Mouse (Mus musculus) urinary bladder, postnatal 25 days (tissue): ENCODE data around the gene Bach1.
"Not testable (repeated sequence)": the region's sequence is repeated elsewhere in the genome, so short reads cannot be mapped to it uniquely, and the experiment has no call there.

Experiments used
- DNase-seq: peaks from one replicate; pipeline ENCODE4 v3.0.0; 2022; ENCODE audit warnings: low spot score

Bach1 gene

GRCm38 (mm10) chr16:87680912-87681634, 17.7 kb upstream of the Bach1 start:
- DNase-seq: no peak

- no peak for DNase-seq
Measured at GRCm38 (mm10) chr16:87681848-87682247, 16.9 kb upstream of the Bach1 start.

DNA sequence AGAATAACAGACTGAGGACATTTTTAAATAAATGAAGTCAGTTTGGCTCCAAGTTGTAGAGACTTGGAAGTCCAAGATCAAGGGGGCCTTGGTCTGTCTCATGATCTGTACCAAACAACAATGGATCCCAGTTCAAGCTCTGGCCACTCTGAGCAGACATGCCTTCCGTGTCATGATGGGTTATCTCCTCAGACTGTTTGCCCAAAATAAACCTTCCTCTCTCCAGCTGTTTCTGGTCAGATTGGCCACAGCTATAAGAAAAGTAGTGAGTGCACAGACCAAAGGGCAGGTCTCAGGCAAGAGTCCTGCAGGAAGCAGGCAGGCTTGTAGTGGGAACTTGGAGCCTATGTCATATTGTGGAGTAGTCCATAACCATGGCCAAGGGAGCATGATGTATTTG, 12.3 kb upstream of the Bach1 start:
- DNase-seq: no peak

DNA sequence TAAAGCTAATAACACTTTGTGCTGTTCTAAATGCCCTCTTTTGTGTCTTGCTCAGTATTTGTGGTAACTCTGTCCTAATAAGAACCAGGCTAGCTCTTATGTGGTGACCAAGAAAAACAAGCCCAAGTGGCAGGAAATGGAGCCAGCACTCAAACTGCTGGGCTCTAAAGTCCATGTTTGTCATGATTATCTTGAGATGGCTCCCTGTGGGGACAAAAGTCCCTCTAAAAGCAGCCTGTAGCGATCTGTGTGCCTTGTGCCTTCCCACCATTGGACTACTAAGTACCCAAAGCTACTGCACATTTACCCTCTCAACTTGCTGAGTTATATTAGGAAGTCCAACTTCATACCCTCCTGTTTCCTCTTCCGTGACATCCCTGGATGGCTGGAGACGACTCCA, 11.4 kb upstream of the Bach1 start:
- no peak for DNase-seq

DNA sequence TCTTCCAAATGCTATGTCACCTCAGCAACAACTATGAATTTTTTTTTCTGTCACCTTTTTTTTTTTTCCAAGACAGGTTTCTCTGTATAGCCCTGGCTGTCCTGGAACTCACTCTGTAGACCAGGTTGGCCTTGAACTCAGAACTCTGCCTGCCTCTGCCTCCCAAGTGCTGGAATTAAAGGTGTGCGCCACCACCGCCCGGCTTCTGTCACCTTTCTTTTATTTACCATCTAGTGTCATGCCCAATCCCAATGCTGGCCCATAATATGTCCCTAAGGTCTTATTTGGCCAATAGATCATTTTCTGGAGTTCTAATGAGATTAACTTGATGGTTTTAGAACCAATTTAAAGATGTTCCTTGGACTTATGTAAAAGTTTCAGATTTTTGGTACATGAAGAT, 10.4 kb upstream of the Bach1 start:
- DNase-seq: not testable (repeated sequence)

DNA sequence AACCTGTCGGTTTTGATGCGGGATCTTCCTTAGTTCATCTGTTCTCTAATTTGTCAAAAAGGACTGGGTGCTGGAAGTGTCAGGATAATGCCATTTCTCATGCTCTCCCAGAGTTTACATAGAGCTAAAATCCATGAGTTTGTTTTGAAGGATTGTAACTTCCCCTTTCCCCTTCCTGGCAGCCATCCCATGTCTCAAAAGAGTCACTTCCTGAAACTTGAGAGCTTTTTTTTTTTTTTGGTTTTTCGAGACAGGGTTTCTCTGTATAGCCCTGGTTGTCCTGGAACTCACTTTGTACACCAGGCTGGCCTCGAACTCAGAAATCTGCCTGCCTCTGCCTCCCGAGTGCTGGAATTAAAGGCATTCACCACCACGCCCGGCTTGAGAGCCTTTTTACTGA, 9.9 kb upstream of the Bach1 start:
- not testable (repeated sequence) for DNase-seq

DNA sequence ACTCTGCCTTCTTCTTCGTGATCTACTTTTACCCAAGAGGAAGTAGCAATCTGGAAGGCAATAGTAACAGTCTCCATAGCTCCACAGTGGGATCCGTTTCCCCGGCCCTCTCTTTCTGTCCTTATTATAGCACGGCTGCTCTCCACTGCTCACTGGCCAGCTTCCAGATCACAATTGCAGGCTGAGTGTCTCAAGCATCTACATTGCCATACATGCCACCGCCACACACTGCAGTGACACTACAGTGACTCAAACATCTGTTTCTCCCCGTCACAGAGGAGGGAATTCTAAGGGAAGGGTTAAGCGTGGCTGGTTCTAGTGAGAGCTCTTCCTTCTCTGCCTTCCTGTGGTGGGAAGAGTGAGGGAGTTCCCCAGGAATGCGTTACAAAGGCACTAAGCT, 9.5 kb upstream of the Bach1 start:
- no peak for DNase-seq

DNA sequence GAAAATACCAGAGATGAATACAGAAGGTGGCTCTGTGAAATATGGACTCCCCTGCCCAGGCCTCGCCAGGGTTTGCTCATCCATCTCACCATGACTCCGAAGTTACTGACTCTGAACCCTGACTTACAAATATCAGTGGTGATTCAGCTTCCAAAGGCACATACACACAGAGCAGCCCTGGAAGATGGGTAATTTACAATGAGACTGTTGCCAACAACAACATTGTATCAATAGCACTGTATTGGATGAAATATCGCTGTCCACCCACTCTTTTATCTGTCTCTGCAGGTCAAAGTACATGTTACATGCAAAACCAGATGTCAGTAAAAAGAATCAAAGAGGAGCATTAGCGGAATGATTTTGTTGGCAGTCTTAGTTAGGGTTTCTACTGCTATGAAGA, 8.2 kb upstream of the Bach1 start:
- no peak for DNase-seq

GRCm38 (mm10) chr16:87691102-87691501, 7.6 kb upstream of the Bach1 start:
- no peak for DNase-seq

DNA sequence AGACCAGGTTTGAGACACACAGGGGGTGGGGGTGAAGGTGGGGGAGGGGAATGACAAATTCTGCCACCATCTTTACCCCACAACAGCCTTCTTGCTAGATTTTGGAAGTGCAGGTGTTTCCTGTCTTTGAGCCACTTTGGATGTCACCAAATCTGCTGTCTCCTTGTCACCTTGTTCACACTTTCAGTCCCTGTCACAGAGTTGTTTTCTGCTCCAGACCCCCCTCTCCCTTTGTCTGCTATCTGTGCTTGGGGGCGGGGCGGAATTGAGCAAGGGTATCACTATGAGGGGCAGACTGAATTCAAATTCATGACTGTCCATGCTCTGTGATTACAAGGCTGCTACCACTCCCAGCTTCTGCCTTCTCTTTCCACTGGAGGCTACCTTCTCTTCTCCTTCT, 6.2 kb upstream of the Bach1 start:
- DNase-seq: no peak

GRCm38 (mm10) chr16:87697707-87698365, 909 bp upstream of the Bach1 start:
- DNase-seq: no peak

GRCm38 (mm10) chr16:87699306-87699692, 554 bp downstream of the Bach1 start:
- no peak for DNase-seq

GRCm38 (mm10) chr16:87699693-87700394, 1.1 kb downstream of the Bach1 start:
- peak; percentile 21 for DNase-seq

DNA sequence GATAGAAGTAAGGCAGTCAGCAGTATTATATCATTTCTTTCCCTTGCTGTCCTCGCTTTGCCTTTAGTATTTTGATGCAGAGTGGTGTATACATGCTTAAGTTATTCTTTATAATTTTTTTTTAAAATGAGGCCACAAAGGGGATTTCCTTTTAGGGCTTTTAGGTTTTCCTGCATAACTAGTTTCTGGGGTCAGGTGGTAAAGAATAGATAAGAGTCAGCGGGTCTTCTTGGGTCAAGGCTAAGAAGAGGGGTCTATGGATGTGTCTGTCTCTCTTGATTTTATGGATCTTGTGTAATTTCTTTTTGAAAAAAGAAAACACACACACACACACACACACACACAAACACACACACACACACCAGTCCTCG, 1.6 kb downstream of the Bach1 start:
- DNase-seq: no peak

- DNase-seq: no peak
Measured at GRCm38 (mm10) chr16:87701891-87702290, 3.1 kb downstream of the Bach1 start.

GRCm38 (mm10) chr16:87702881-87703280, 4.1 kb downstream of the Bach1 start:
- DNase-seq: no peak

GRCm38 (mm10) chr16:87704225-87704624, 5.5 kb downstream of the Bach1 start:
- DNase-seq: no peak

DNA sequence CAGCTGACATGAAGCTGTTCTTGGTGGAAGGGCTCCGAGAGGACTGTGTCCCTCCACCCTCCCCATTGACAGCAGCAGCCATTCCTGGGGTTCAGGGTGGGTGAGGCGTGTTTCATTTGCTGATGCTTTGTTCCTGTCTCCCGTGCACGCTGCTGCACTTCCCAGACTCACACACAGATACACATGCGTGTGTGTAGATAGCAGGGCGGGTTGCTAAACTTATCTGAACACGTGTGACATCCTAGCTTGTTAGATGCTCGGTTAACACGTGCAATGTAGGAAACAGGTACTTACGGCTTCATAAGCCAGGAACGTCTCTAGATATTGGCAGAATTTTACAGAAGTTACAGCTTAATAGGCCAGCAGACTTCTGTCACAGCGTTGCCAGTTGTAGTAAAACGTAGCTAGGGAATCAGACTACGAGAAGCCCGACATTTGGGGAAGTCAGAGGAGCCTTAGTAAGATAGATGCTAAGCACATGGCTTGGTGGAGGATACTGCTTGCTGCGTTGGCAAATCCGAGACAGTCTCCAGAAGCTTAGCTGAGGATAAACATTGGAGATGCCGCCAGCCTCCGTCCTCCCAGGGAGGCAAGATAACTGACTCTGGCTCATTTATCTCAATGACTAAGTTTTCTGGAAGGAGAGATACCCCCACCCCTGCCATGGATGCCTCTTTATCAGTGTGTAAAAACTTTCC, 7.3 kb downstream of the Bach1 start:
- DNase-seq: no peak

DNA sequence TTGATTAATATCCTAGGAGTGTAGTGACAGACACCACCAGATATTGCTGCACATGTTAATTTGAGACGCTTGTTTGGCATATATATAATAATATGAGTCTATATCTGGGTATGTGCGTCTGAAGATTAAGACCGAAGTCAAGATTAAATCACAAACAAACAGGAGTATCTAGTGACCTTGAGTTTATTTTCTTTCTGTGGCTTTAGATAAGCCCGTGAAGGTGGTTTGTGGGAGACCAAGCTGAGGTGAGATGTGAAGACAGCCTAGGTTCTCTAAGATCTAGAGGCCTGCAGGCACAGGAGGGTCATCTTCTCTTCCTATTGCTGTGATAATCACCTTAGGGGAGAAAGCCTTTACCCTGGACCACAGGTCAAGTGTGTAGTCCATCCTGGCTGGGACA, 8.6 kb downstream of the Bach1 start:
- DNase-seq: no peak

GRCm38 (mm10) chr16:87708570-87708969, 9.8 kb downstream of the Bach1 start:
- no peak for DNase-seq

- DNase-seq: no peak
Measured at GRCm38 (mm10) chr16:87709144-87709543, 10.4 kb downstream of the Bach1 start.

DNA sequence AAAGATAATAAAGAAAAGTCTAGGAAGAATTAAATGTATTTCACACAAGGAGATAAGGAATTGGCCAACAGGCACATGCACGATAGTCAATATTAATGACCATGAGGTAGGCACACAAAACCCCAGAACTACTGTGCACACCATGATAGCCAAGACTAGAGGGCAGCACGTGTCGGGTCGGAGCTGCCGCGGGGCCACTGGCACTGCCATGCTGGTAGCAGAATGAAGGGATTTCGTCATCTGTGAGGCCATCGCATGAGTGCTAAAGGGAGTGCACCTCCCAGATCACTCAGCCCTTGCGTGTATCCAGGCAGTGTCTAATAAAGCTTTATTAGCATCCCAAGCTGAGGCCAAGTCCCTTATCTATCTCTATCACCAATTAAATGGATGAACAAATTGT, 11.2 kb downstream of the Bach1 start:
- DNase-seq: no peak

GRCm38 (mm10) chr16:87711961-87712360, 13.2 kb downstream of the Bach1 start:
- DNase-seq: no peak
